Mouse (Mus musculus) neural tube, embryonic 11.5 days (tissue): ENCODE measurements around the gene Gskip. TPM values are rescaled to one million over a fixed set of nuclear protein-coding genes. Genes with fewer than 3 reads are reported as not detected.

Experiments
- ATAC-seq: fragments of 200-750 bp; cut with Nextera tagmentation; 2 replicates; pipeline ENCODE4 v1.8.0; 2017; ENCODE audit warnings: moderate number of reproducible peaks, mild to moderate bottlenecking, moderate TSS enrichment, moderate library complexity; ENCODE audit not compliant: insufficient read depth, low FRiP score, low TSS enrichment
- DNase-seq: peaks from one replicate; pipeline ENCODE4 v3.0.0-alpha.2; 2015; ENCODE audit warnings: low spot score
- H3K27ac ChIP-seq: fragments of 300-500 bp; sonication (generic); 2 replicates; pipeline ENCODE4 v1.5.1; 2014; ENCODE audit warnings: low read depth, mild to moderate bottlenecking, low read length
- H3K27me3 ChIP-seq: fragments of 300-500 bp; sonication (generic); 2 replicates; pipeline ENCODE4 v1.6.1; 2014; ENCODE audit warnings: mild to moderate bottlenecking, low read length, mixed read lengths; ENCODE audit not compliant: control insufficient read depth, insufficient read depth
- H3K36me3 ChIP-seq: fragments of 300-500 bp; sonication (generic); 2 replicates; pipeline ENCODE4 v1.6.1; 2014; ENCODE audit warnings: mild to moderate bottlenecking, low read length, moderate library complexity, mixed read lengths; ENCODE audit not compliant: control insufficient read depth, insufficient read depth
- H3K4me1 ChIP-seq: fragments of 300-500 bp; sonication (generic); 2 replicates; pipeline ENCODE4 v1.6.1; 2014; ENCODE audit warnings: low read length, mixed read lengths; ENCODE audit not compliant: control insufficient read depth, insufficient read depth
- H3K4me2 ChIP-seq: fragments of 300-500 bp; sonication (generic); 2 replicates; pipeline ENCODE4 v1.6.1; 2014; ENCODE audit warnings: low read depth, mild to moderate bottlenecking, moderate library complexity
- H3K4me3 ChIP-seq: fragments of 300-500 bp; sonication (generic); 2 replicates; pipeline ENCODE4 v1.5.1; 2014; ENCODE audit warnings: low read depth, low read length
- H3K9ac ChIP-seq: fragments of 300-500 bp; sonication (generic); 2 replicates; pipeline ENCODE4 v1.6.1; 2014; ENCODE audit warnings: mild to moderate bottlenecking, low read length
- H3K9me3 ChIP-seq: fragments of 300-500 bp; sonication (generic); 2 replicates; pipeline ENCODE4 v1.6.1; 2016; ENCODE audit warnings: low read length; ENCODE audit not compliant: control insufficient read depth
- WGBS: fragments of 180-500 bp; shearing (Covaris S2); extraction: QIAGEN DNeasy Blood & Tissue Kit; methylation state at CpG from one replicate; pipeline ENCODE4 v1.1.7; 2014; 5-methylcytosine and 5-hydroxymethylcytosine counted together
- polyA plus RNA-seq: library from polyadenylated mRNA; unstranded; fragments of >200 nt; fragmentation: Nextera tagmentation; extraction: Ambion mirVana; gene quantifications from 2 replicates; pipeline ENCODE4 v1.2.1, GENCODE M21; 2014

Gskip gene
- polyA plus RNA-seq, 1 experiment from 2014 or later: 40.7 TPM

- H3K4me1 ChIP-seq: peaks cover 18% of the 10 kb centered on the region; the same call in 1 of the 2 replicates
- WGBS: 0% methylated on average over 71 of the region's 73 CpGs
- ATAC-seq: peak; percentile 91
Observed at GRCm38 (mm10) chr12:105685001-105685691, 517 bp downstream of the Gskip start, which contains the start of gene Atg2b. Gene Atg2b, minus strand, starts transcription at chr12:105685211.

DNA sequence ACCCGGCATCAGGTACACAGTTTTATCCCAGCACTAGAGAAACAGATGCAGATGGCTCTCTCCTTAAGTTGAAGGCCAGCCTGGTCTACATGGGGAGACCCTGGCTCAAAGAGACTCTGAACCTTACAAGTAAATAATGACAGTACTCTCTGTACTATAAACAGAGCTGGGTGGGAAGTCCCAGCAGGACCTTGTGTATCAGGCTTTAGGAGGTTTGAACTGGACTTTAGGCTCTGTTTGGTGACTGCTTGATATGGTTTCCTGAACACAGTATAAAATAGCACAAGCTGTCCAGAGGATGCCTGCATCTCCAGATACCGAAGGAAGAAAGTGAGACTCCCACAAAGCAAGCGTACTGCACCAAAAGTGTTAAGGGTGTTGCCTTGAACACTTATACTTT, 2.2 kb downstream of the Gskip start:
- Histone ChIP-seq H3K27me3 (no peaks in the 10 kb centered on the region), H3K9me3 (no peaks in the 10 kb centered on the region), H3K4me3 (0 out of 2 replicates have a peak overlapping the region, but pooled peaks have one; percentile 94), H3K9ac (no peak overlapping the region), H3K27ac (no peak overlapping the region), H3K36me3 (no peaks in the 10 kb centered on the region; the same call in 1 of the 2 replicates), H3K4me2 (no peak overlapping the region; the same call in 1 of the 2 replicates), H3K4me1 (peaks cover 18% of the 10 kb centered on the region; the same call in 1 of the 2 replicates)
- WGBS: 96% methylated on average over 3 of the region's 3 CpGs
- no peak for ATAC-seq
- DNase-seq: no peak

More at GRCm38 (mm10) chr12:105685001-105685691, 517 bp downstream of the Gskip start, which contains the start of gene Atg2b:
- DNase-seq: peak; percentile 98
- Histone ChIP-seq H3K9me3 (no peaks in the 10 kb centered on the region), H3K27me3 (no peaks in the 10 kb centered on the region), H3K4me2 (peak within 1 kb of the TSS; percentile 87), H3K27ac (peak within 1 kb of the TSS; percentile 88), H3K36me3 (no peaks in the 10 kb centered on the region; the same call in 1 of the 2 replicates), H3K9ac (peak within 1 kb of the TSS; percentile 87), H3K4me3 (peak within 1 kb of the TSS; percentile 94)

GRCm38 (mm10) chr12:105687416-105687815, 2.8 kb downstream of the Gskip start:
- WGBS: 87% methylated on average over 4 of the region's 4 CpGs
- Histone ChIP-seq H3K9ac (no peak overlapping the region), H3K4me3 (no peak overlapping the region), H3K27me3 (no peaks in the 10 kb centered on the region), H3K27ac (no peak overlapping the region), H3K4me2 (no peak overlapping the region), H3K4me1 (peaks cover 18% of the 10 kb centered on the region; the same call in 1 of the 2 replicates), H3K9me3 (no peaks in the 10 kb centered on the region), H3K36me3 (no peaks in the 10 kb centered on the region; the same call in 1 of the 2 replicates)
- no peak for DNase-seq
- no peak for ATAC-seq

DNA sequence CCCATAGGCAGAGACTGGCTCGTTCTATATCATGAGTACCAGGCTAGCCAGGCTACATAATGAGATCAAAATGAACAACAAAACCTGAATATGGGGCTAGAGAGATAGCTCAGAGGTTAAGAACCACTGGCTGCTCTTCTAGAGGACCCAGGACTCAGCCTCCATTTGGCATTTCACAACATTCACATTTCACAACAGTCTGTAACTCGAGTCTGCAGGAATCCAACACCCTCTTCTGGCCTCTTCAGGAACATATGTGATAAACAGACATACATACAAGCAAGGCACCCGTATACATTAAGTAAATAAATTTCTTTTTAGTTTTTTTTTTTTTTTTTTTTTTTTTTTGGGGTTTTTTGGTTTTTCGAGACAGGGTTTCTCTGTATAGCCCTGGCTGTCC, 3.9 kb downstream of the Gskip start:
- no peaks in the 10 kb centered on the region; the same call in 1 of the 2 replicates for H3K36me3 ChIP-seq
- no peak for ATAC-seq

DNA sequence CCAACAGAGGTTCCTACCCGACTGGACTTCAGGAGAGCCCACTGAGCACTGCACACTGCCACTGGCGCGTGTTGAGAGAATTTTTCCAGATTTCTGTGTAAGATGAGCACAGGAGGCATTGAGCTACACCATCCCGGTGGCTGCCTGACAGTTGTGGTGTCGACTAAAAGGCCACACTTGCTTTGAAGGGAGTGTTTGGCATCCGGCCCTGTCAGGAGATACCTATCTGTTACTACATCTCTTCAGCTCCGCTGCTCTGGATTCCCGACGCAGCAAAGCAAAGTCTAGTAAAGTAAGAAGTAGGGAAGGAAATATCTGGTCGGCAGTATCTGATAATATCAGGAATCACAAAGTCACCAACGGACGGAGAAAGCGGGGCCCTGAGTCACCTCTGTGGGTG, 4.8 kb downstream of the Gskip start:
- H3K36me3 ChIP-seq: no peaks in the 10 kb centered on the region; the same call in 1 of the 2 replicates
- H3K4me1 ChIP-seq: peaks cover 11% of the 10 kb centered on the region; the same call in 1 of the 2 replicates
- no peaks in the 10 kb centered on the region for H3K9me3 ChIP-seq
- DNase-seq: no peak
- no peak overlapping the region for H3K4me2 ChIP-seq
- H3K4me3 ChIP-seq: no peak overlapping the region
- no peak overlapping the region for H3K9ac ChIP-seq
- ATAC-seq: no peak
- H3K27ac ChIP-seq: no peak overlapping the region
- H3K27me3 ChIP-seq: no peaks in the 10 kb centered on the region
- WGBS: 93% methylated on average over 13 of the region's 13 CpGs

More for the DNA sequence above, 3.9 kb downstream of the Gskip start:
- H3K9ac ChIP-seq: no peak overlapping the region
- no peak for DNase-seq
- H3K4me2 ChIP-seq: no peak overlapping the region
- H3K27me3 ChIP-seq: no peaks in the 10 kb centered on the region
- no peak overlapping the region for H3K27ac ChIP-seq
- H3K4me1 ChIP-seq: peaks cover 15% of the 10 kb centered on the region; the same call in 1 of the 2 replicates
- 88% methylated on average over 4 of the region's 4 CpGs for WGBS
- H3K4me3 ChIP-seq: no peak overlapping the region
- H3K9me3 ChIP-seq: no peaks in the 10 kb centered on the region

- no peaks in the 10 kb centered on the region; the same call in 1 of the 2 replicates for H3K36me3 ChIP-seq
- H3K4me3 ChIP-seq: no peak overlapping the region
- no peak overlapping the region for H3K4me2 ChIP-seq
- H3K4me1 ChIP-seq: no peaks in the 10 kb centered on the region
- H3K27me3 ChIP-seq: no peaks in the 10 kb centered on the region
- WGBS: 98% methylated on average over 2 of the region's 2 CpGs
- ATAC-seq: no peak
- no peak for DNase-seq
- no peak overlapping the region for H3K27ac ChIP-seq
- H3K9ac ChIP-seq: no peak overlapping the region
- no peaks in the 10 kb centered on the region for H3K9me3 ChIP-seq
Observed at GRCm38 (mm10) chr12:105694021-105694420, 9.4 kb downstream of the Gskip start.

DNA sequence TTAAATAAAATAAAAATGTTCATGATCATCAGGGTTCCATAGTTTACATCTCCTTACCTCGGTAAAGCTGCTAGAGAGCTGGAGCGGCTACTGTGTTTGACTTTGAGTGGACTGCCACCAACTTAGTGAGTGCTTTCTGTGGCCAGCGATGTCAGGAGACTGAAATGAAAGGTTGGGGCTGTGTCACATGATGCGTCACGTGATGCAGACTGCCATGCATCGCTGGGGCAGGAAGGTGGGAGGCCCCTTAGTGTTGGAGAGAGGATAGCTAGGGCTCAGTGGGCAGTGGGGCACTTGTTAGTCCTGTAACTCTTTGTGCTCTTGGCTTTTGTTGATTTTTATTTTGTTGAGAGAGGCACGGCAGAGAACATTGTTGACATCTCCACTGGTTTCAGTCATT, 11.2 kb downstream of the Gskip start:
- ATAC-seq (no peak), DNase-seq (no peak)
- H3K4me3 ChIP-seq: no peak overlapping the region
- 86% methylated on average over 7 of the region's 7 CpGs for WGBS
- H3K9ac ChIP-seq: no peak overlapping the region
- no peaks in the 10 kb centered on the region for H3K9me3 ChIP-seq
- H3K4me1 ChIP-seq: no peaks in the 10 kb centered on the region
- no peaks in the 10 kb centered on the region for H3K27me3 ChIP-seq
- peaks cover 4% of the 10 kb centered on the region; the same call in 1 of the 2 replicates for H3K36me3 ChIP-seq
- no peak overlapping the region for H3K27ac ChIP-seq
- no peak overlapping the region for H3K4me2 ChIP-seq

DNA sequence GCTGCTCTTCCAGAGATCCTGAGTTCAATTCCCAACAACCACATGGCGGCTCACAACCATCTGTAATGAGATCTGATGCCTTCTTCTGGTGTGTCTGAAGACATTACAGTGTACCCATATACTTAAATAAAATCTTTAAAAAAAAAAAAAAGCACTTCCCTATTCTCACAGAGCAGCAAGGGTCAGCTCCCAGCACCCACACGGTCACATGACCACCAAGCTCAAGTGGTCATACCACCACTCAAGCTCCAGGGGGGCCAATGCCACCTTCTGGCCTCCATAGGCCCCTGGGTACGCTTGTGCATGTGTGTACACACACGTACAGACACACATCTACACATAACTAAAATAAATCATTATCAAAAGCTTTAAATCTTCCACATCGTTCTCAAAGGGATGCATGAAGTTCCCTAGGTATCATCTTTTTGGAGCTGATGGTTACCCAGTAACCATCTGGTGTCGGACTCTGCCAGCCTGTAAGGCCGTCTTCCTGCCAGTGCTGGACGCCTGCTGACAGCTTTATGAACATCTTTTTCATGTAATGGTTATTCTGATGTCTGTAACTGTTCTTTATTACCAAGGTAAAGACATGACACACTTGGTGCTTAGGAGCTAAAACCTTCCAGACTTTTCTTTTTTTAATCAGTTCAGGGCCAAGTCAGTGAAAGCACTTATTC, 12.6 kb downstream of the Gskip start:
- no peaks in the 10 kb centered on the region for H3K9me3 ChIP-seq
- no peak for ATAC-seq
- no peak for DNase-seq
- H3K4me3 ChIP-seq: no peak overlapping the region
- H3K27me3 ChIP-seq: no peaks in the 10 kb centered on the region
- H3K4me2 ChIP-seq: no peak overlapping the region
- H3K9ac ChIP-seq: no peak overlapping the region
- no peaks in the 10 kb centered on the region for H3K4me1 ChIP-seq
- peaks cover 4% of the 10 kb centered on the region; the same call in 1 of the 2 replicates for H3K36me3 ChIP-seq
- 89% methylated on average over 8 of the region's 8 CpGs for WGBS
- H3K27ac ChIP-seq: no peak overlapping the region
